Mouse (Mus musculus) midbrain, embryonic 11.5 days (tissue): ENCODE results near the gene Slc29a4. TPM values are rescaled to one million over a fixed set of nuclear protein-coding genes. Genes with fewer than 3 reads are reported as not detected.

Source experiments
- ATAC-seq: fragments of 200-750 bp; cut with Nextera tagmentation; 2 replicates; pipeline ENCODE4 v1.8.0; 2017; ENCODE audit warnings: moderate TSS enrichment, moderate library complexity; ENCODE audit not compliant: low FRiP score
- DNase-seq: peaks from one replicate; pipeline ENCODE4 v3.0.0; 2015; ENCODE audit warnings: low spot score; ENCODE audit errors: missing footprints
- H3K27ac ChIP-seq: fragments of 300-500 bp; sonication (generic); 2 replicates; pipeline ENCODE4 v1.5.1; 2014; ENCODE audit warnings: low read depth, low read length
- H3K27me3 ChIP-seq: fragments of 300-500 bp; sonication (generic); 2 replicates; pipeline ENCODE4 v1.6.1; 2014; ENCODE audit warnings: mild to moderate bottlenecking, low read length, moderate library complexity, mixed read lengths; ENCODE audit not compliant: control insufficient read depth, insufficient read depth
- H3K36me3 ChIP-seq: fragments of 300-500 bp; sonication (generic); 2 replicates; pipeline ENCODE4 v1.6.1; 2014; ENCODE audit warnings: mild to moderate bottlenecking, low read length, moderate library complexity, mixed read lengths; ENCODE audit not compliant: control insufficient read depth, insufficient read depth
- H3K4me1 ChIP-seq: fragments of 300-500 bp; sonication (generic); 2 replicates; pipeline ENCODE4 v1.6.1; 2014; ENCODE audit warnings: low read length; ENCODE audit not compliant: control insufficient read depth, insufficient read depth
- H3K4me2 ChIP-seq: fragments of 300-500 bp; sonication (generic); 2 replicates; pipeline ENCODE4 v1.6.1; 2014; ENCODE audit warnings: mild to moderate bottlenecking, moderate library complexity
- H3K4me3 ChIP-seq: fragments of 300-500 bp; sonication (generic); 2 replicates; pipeline ENCODE4 v1.5.1; 2014; ENCODE audit warnings: low read depth, low read length
- H3K9ac ChIP-seq: fragments of 300-500 bp; sonication (generic); 2 replicates; pipeline ENCODE4 v1.6.1; 2014; ENCODE audit warnings: low read length
- H3K9me3 ChIP-seq: fragments of 300-500 bp; sonication (generic); 2 replicates; pipeline ENCODE4 v1.6.1; 2016; ENCODE audit warnings: low read length; ENCODE audit not compliant: control insufficient read depth
- WGBS: fragments of 180-500 bp; shearing (Covaris S2); extraction: QIAGEN DNeasy Blood & Tissue Kit; methylation state at CpG from one replicate; pipeline ENCODE4 v1.1.7; 2014; 5-methylcytosine and 5-hydroxymethylcytosine counted together
- polyA plus RNA-seq: library from polyadenylated mRNA; unstranded; fragments of >200 nt; fragmentation: Nextera tagmentation; extraction: Ambion mirVana; gene quantifications from 2 replicates; pipeline ENCODE4 v1.2.1, GENCODE M21; 2014

The Slc29a4 gene
- polyA plus RNA-seq, result 22.8 and 23.2 TPM in 2 replicates

DNA sequence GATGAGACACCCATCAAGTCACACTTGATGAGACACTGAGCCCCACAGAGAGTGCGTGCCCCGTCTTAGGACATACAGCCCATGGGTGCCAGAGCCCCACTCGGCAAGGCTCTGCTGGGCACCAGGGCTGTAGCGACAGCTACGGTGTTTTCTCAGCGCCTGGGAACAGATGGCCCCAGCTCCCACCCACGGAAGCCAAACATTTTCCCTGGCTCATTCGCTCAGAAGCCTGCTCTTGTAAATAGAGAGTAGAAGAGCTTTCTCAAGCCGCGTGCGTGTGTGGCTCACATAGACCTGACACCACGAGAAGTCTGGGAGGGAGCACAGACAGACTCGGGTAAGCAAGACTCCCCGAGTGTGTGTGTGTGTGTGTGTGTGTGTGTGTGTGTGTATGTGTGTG lies at the start of gene Slc29a4:
Gene Slc29a4 (plus strand): TSS at position 265 of the 400 bp plus-strand sequence.
- H3K9ac ChIP-seq, result no peak within 1 kb of the TSS
- ATAC-seq, result no peak
- no peak within 1 kb of the TSS for H3K27ac ChIP-seq
- no peaks in the 10 kb centered on the region for H3K9me3 ChIP-seq
- no peaks in the 10 kb centered on the region for H3K27me3 ChIP-seq
- H3K4me2 ChIP-seq, result no peak within 1 kb of the TSS
- no peaks in the 10 kb centered on the region for H3K36me3 ChIP-seq
- no peak within 1 kb of the TSS for H3K4me3 ChIP-seq
- WGBS, result 69% methylated on average over 14 of the region's 14 CpGs
- no peaks in the 10 kb centered on the region; the same call in 1 of the 2 replicates for H3K4me1 ChIP-seq
- DNase-seq, result no peak

DNA sequence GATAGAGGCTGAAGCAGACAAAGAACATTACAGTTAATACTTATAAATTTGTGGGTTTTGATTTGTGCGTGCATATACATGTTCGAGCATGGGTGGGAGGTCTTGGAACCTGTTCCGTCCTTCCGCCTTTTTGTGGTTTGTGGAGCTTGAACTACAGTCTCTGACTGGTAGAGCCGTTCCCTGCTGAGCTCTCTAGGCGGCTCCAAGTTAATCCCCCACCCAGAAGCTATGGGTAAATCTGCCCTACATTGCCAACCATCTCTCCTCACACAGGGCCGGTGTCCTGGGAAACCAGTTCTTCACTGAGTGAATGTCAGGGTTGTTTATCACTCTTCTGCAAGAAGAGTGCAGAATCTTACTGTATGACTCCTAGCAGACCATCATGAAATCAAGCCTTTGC lies 44.1 kb upstream of the Slc29a4 start:
- Histone ChIP-seq H3K9ac (no peak overlapping the region), H3K9me3 (no peaks in the 10 kb centered on the region), H3K4me3 (no peak overlapping the region), H3K4me2 (no peak overlapping the region), H3K27me3 (no peaks in the 10 kb centered on the region), H3K36me3 (no peaks in the 10 kb centered on the region), H3K27ac (no peak overlapping the region), H3K4me1 (peaks cover 12% of the 10 kb centered on the region)
- WGBS, result 72% methylated on average over 7 of the region's 7 CpGs
- DNase-seq (no peak), ATAC-seq (no peak)

DNA sequence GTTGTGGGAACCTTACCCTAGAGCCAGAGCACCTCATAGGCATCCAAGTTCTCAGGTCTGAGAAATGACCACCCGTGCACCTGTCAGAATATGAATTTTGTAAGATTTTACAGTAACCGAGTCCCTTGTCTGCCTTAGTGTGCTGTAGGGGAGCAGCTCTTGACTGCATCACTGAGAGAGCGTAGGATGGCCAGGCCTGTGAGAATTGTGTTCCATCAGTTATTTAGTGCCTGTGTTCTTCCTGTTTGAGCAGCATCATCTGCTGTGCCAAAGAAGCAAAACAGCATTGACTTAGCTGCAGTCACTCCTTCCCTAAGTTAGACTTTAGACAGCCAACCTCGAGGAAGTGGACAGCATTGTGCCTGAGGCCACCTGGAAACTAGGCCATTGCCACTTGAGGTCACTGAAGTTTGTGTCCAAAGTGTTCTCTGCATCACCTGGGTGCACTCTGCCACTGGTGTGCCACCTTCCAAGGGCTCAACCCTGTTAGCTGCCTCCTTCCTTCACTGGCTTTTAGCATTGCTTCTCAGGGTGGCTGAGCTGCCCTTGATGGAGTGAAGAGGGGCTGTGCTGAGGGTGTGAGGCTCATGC lies 42.8 kb upstream of the Slc29a4 start:
- no peaks in the 10 kb centered on the region for H3K9me3 ChIP-seq
- no peak for DNase-seq
- H3K27me3 ChIP-seq, result no peaks in the 10 kb centered on the region
- no peak overlapping the region for H3K9ac ChIP-seq
- H3K27ac ChIP-seq, result peak overlapping the region; percentile 51; the same call in 1 of the 2 replicates
- peaks cover 12% of the 10 kb centered on the region for H3K4me1 ChIP-seq
- WGBS, result 94% methylated on average over 4 of the region's 4 CpGs
- H3K4me2 ChIP-seq, result no peak overlapping the region
- ATAC-seq, result no peak
- H3K36me3 ChIP-seq, result no peaks in the 10 kb centered on the region
- H3K4me3 ChIP-seq, result no peak overlapping the region

DNA sequence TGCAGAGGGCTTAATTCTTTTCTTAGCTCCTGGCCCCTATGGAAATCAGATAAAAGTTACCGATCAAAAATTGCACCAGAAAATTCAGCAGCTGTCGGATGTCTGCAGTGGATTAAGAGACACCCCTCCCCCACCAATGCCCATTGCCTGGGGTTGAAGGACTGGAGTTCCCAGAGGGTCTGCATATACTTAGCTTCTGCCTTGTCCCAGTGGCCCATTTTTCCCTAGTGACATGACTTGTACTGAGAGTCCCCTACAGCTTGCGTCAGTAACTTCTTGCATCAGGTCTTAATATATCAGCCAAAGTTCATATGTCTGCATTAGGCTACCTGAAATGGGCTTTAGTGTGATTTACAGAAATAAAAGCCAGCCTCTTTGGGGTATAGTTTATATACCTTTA lies 41.9 kb upstream of the Slc29a4 start:
- DNase-seq (no peak), ATAC-seq (peak; percentile 55; the same call in 1 of the 2 replicates)
- H3K27me3 ChIP-seq, result no peaks in the 10 kb centered on the region
- no peak overlapping the region for H3K4me3 ChIP-seq
- no peak overlapping the region for H3K9ac ChIP-seq
- H3K9me3 ChIP-seq, result no peaks in the 10 kb centered on the region
- peak overlapping the region; percentile 51; the same call in 1 of the 2 replicates for H3K27ac ChIP-seq
- peaks cover 12% of the 10 kb centered on the region for H3K4me1 ChIP-seq
- WGBS, result 51% methylated on average over 3 of the region's 3 CpGs
- H3K36me3 ChIP-seq, result no peaks in the 10 kb centered on the region
- H3K4me2 ChIP-seq, result no peak overlapping the region

DNA sequence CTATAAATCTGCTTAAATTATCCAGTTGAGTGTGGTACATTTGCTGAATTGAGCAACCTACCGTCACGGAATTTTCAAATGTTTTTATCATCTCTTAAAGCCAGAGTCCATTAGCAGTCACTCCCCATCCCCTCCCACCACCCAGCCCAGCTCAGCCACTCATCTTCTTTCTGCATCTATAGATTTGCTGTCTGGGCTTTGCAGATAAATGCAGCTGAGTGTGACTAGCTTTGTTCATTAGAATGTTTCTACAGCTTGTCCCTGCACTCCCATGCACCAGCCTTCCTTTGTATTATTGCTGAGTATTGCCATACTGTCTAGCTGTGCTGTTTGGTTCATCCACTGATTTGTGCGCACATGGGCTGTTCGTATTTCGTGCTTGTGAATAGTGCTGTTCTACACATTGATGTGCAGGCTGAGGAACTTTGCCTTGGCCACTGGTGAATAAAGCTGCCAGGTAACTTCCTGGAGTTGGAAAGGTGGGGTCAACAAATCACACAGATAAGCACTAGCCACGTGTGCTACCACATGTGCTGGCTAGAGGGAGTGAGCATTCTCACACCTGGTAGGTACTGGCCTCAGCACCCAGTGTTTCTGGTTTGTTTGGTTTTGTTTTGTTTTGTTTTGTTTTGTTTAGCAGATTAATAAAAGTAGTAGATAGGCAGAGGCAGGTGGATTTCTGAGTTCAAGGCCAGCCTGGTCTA lies 41.4 kb upstream of the Slc29a4 start:
- ATAC-seq (peak; percentile 40; the same call in 1 of the 2 replicates), DNase-seq (no peak)
- H3K4me2 ChIP-seq, result no peak overlapping the region
- no peak overlapping the region for H3K27ac ChIP-seq
- no peaks in the 10 kb centered on the region for H3K9me3 ChIP-seq
- no peak overlapping the region for H3K9ac ChIP-seq
- H3K27me3 ChIP-seq, result no peaks in the 10 kb centered on the region
- peaks cover 12% of the 10 kb centered on the region for H3K4me1 ChIP-seq
- no peak overlapping the region for H3K4me3 ChIP-seq
- H3K36me3 ChIP-seq, result peaks cover 2% of the 10 kb centered on the region
- WGBS, result 80% methylated on average over 6 of the region's 6 CpGs

DNA sequence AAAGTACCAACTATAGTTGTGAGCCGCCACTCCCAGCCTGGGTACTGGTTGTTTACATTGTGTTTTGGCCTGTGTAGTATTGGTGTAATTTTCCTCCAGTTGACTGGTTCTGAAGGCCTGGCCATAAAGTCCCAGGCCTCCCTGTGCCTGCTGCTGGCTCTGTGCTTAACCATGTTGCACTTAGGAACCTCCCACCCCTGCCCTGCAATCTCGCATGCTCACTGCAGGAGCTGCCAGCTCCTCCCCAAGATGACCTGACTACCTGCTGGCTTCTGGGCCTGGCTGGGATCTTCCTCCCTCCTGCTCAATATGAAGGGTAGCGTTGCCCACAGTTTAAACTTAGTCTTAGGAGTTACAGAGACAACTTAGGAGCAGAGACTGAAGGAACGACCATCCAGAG lies 40.0 kb upstream of the Slc29a4 start:
- no peaks in the 10 kb centered on the region for H3K27me3 ChIP-seq
- H3K36me3 ChIP-seq, result peaks cover 6% of the 10 kb centered on the region
- H3K27ac ChIP-seq, result no peak overlapping the region
- no peak overlapping the region for H3K9ac ChIP-seq
- no peaks in the 10 kb centered on the region for H3K9me3 ChIP-seq
- 69% methylated on average over 4 of the region's 4 CpGs for WGBS
- no peak overlapping the region for H3K4me2 ChIP-seq
- DNase-seq (no peak), ATAC-seq (no peak)
- H3K4me1 ChIP-seq, result peaks cover 12% of the 10 kb centered on the region
- H3K4me3 ChIP-seq, result no peak overlapping the region

DNA sequence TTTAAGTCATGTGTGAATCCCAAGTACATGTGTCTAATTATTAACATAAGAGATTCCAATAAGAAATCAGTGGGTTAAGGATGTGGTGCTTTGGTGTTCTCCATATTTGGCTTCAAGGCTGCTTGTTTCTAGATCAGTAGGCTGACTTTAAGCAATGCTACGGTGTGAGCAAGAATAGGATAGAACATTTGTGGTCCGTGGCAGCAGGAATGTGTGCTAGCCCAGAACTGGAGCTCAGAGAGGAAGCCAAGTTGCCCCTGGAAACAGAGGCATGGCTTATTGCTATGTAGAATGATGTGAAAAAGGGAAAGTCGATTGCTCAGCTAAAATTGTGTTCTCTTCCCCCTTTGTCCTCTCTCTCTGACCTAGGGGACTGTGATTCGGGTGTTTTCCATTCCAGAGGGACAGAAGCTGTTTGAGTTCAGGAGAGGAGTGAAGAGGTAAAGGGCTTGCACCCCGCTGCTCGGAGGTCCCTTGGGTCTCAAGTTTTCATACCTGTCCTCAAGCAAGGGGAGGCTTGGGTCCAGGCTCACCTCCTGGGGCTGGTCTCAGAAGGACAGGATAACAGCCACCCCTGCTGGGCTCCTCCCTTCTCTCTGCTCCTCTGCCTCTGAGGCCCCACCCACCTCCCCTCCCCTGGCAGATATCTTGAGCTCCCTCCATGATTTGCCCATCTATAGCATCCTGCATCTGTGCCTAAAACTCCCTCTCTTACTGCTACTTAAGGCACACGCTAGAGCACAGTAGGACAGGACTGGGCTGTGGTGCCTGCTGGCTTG lies 31.5 kb upstream of the Slc29a4 start:
- Histone ChIP-seq H3K4me1 (no peaks in the 10 kb centered on the region), H3K4me3 (no peak overlapping the region), H3K9ac (no peak overlapping the region), H3K4me2 (no peak overlapping the region), H3K27me3 (no peaks in the 10 kb centered on the region), H3K27ac (no peak overlapping the region), H3K36me3 (peaks cover 29% of the 10 kb centered on the region), H3K9me3 (no peaks in the 10 kb centered on the region)
- DNase-seq (no peak), ATAC-seq (no peak)
- 87% methylated on average over 7 of the region's 7 CpGs for whole genome bisulfite sequencing

DNA sequence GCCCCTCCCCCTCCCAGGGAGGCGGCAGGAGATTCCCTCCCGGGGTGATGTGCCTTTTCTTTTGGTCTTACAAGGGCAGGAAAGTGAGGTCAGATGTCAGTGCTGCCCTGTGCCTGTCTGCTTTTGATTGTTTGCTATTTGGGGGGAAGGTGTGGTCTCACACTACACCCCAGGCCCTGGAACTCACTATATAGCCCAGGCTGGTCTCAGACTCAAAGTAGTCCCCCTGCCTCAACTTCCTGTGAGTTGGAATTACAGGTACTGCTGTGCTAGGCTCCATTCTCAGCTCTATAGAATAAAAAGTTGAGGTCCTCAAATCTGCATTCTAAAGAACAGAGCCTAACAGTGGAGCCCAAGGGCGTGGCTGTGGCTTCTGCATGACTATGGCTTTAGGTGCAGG lies 24.4 kb upstream of the Slc29a4 start:
- DNase-seq, result no peak
- peaks cover 19% of the 10 kb centered on the region for H3K36me3 ChIP-seq
- no peak overlapping the region for H3K4me2 ChIP-seq
- H3K9me3 ChIP-seq, result no peaks in the 10 kb centered on the region
- H3K27ac ChIP-seq, result no peak overlapping the region
- H3K9ac ChIP-seq, result no peak overlapping the region
- H3K4me3 ChIP-seq, result no peak overlapping the region
- no peaks in the 10 kb centered on the region for H3K27me3 ChIP-seq
- WGBS, result 40% methylated on average over 3 of the region's 3 CpGs
- no peak for ATAC-seq
- H3K4me1 ChIP-seq, result peaks cover under 1% of the 10 kb centered on the region; the same call in 1 of the 2 replicates
